ENCODE assay signal across 28 mouse cellular contexts in the genomic region with DNA sequence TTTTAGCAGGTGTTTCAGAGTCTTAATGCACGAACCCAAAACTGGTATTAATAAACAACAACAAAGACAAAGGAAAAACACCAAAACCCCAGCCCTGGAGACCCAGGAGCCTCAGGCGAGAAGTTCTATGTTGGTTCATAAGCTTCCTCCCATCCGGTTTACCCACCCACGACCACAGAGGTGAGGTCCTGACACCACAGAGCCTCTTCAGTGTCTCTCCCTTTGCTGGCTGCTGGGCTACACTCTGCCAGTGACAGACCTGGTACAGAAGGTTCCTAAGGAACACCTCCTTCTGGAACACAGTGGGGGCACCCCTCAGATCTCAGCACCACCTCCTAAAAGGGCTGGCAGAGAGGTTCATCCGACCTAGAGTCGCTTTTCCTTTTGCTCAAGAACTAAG.
"Had no signal": no experiment of that assay in that cellular context is flagged by ENCODE, and none has a peak within 500 bp of the region (broad histone marks: within the 10 kb centered on the region; RNA-seq: fewer than 3 reads in every experiment).

No protein-coding gene starts in this region.

- H3K9ac ChIP-seq: embryonic facial prominence, embryonic 12.5 days; embryonic facial prominence, embryonic 13.5 days; embryonic facial prominence, embryonic 15.5 days; forebrain, embryonic 12.5 days; forebrain, embryonic 13.5 days; forebrain, embryonic 15.5 days; forebrain, postnatal 0 days had no signal

- H3K27me3 ChIP-seq: embryonic facial prominence, embryonic 12.5 days; embryonic facial prominence, embryonic 13.5 days; embryonic facial prominence, embryonic 15.5 days had no signal

- ATAC-seq: forebrain, embryonic 13.5 days; forebrain, embryonic 14.5 days; forebrain, embryonic 15.5 days; forebrain, embryonic 16.5 days; forebrain, postnatal 0 days had no signal

- H3K4me3 ChIP-seq: embryonic facial prominence, embryonic 10.5 days; embryonic facial prominence, embryonic 12.5 days; embryonic facial prominence, embryonic 13.5 days; embryonic facial prominence, embryonic 15.5 days; erythroblast, embryonic 14.5 days; forebrain, embryonic 10.5 days; forebrain, embryonic 12.5 days; forebrain, embryonic 13.5 days; forebrain, embryonic 15.5 days; gastrocnemius, adult 2 months; heart, adult 2 months had no signal

- H3K4me2 ChIP-seq: embryonic facial prominence, embryonic 12.5 days; embryonic facial prominence, embryonic 13.5 days; embryonic facial prominence, embryonic 15.5 days; forebrain, embryonic 12.5 days; forebrain, embryonic 13.5 days; forebrain, embryonic 15.5 days had no signal

- H3K27ac ChIP-seq: embryonic facial prominence, embryonic 10.5 days; embryonic facial prominence, embryonic 12.5 days; embryonic facial prominence, embryonic 13.5 days; embryonic facial prominence, embryonic 15.5 days; forebrain, embryonic 10.5 days; forebrain, embryonic 12.5 days; forebrain, embryonic 13.5 days; forebrain, embryonic 15.5 days; gastrocnemius, adult 2 months; heart, adult 2 months had no signal

- DNase-seq: cerebellum, adult 2 months; cerebellum, adult 8-10 months; cerebellum, adult 9-10 months; cerebellum, adult 9-11 months; cerebellum, postnatal 10 days; cerebellum, postnatal 14 days; cerebellum, postnatal 25 days; cerebellum, postnatal 36 days; embryo, embryonic 11 days; forebrain, postnatal 0 days; gastrocnemius, adult 2 months; gastrocnemius, postnatal 10 days; gastrocnemius, postnatal 14 days; gastrocnemius, postnatal 25 days; gastrocnemius, postnatal 36 days; heart, adult 18-20 months; heart, adult 2 months had no signal

- H3K36me3 ChIP-seq: embryonic facial prominence, embryonic 10.5 days; embryonic facial prominence, embryonic 12.5 days; embryonic facial prominence, embryonic 13.5 days; embryonic facial prominence, embryonic 15.5 days; forebrain, embryonic 10.5 days; forebrain, embryonic 12.5 days; forebrain, embryonic 15.5 days had no signal

- H3K4me1 ChIP-seq: embryonic facial prominence, embryonic 10.5 days; embryonic facial prominence, embryonic 12.5 days; embryonic facial prominence, embryonic 13.5 days; embryonic facial prominence, embryonic 15.5 days; forebrain, embryonic 10.5 days; forebrain, embryonic 12.5 days; forebrain, embryonic 13.5 days; forebrain, embryonic 15.5 days had no signal

- H3K9me3 ChIP-seq: embryonic facial prominence, embryonic 10.5 days; embryonic facial prominence, embryonic 12.5 days; embryonic facial prominence, embryonic 13.5 days; embryonic facial prominence, embryonic 15.5 days; forebrain, embryonic 10.5 days; forebrain, embryonic 12.5 days; forebrain, embryonic 13.5 days; forebrain, embryonic 15.5 days had no signal
